Mouse (Mus musculus) heart, embryonic 12.5 days (tissue): ENCODE results near the gene Lrba. TPM values are rescaled to one million over a fixed set of nuclear protein-coding genes. Genes with fewer than 3 reads are reported as not detected.

Source experiments
- ATAC-seq: fragments of 200-750 bp; cut with Nextera tagmentation; 2 replicates; pipeline ENCODE4 v1.8.0; 2017; ENCODE audit warnings: moderate TSS enrichment, moderate library complexity; ENCODE audit not compliant: insufficient number of reproducible peaks, low FRiP score
- H3K27ac ChIP-seq: fragments of 300-500 bp; sonication (generic); 2 replicates; pipeline ENCODE4 v1.5.1; 2016; ENCODE audit warnings: mild to moderate bottlenecking, moderate library complexity; ENCODE audit not compliant: poor library complexity, severe bottlenecking
- H3K27me3 ChIP-seq: fragments of 300-500 bp; sonication (generic); replicated peaks from 2 replicates; pipeline ENCODE4 v1.6.1; 2016; ENCODE audit warnings: mild to moderate bottlenecking, moderate library complexity
- H3K36me3 ChIP-seq: fragments of 300-500 bp; sonication (generic); 2 replicates; pipeline ENCODE4 v1.6.1; 2016; ENCODE audit warnings: mild to moderate bottlenecking, moderate library complexity
- H3K4me1 ChIP-seq: fragments of 300-500 bp; sonication (generic); replicated peaks from 2 replicates; pipeline ENCODE4 v1.6.1; 2016; ENCODE audit warnings: mild to moderate bottlenecking
- H3K4me2 ChIP-seq: fragments of 300-500 bp; sonication (generic); 2 replicates; pipeline ENCODE4 v1.6.1; 2016; ENCODE audit warnings: mild to moderate bottlenecking, moderate library complexity
- H3K4me3 ChIP-seq: fragments of 300-500 bp; sonication (generic); 2 replicates; pipeline ENCODE4 v1.5.1; 2016; ENCODE audit warnings: mild to moderate bottlenecking
- H3K9ac ChIP-seq: fragments of 300-500 bp; sonication (generic); 2 replicates; pipeline ENCODE4 v1.6.1; 2016; ENCODE audit warnings: mild to moderate bottlenecking, moderate library complexity
- H3K9me3 ChIP-seq: fragments of 300-500 bp; sonication (generic); replicated peaks from 2 replicates; pipeline ENCODE4 v1.6.1; 2016; ENCODE audit warnings: mild to moderate bottlenecking, moderate library complexity
- WGBS: fragments of 180-500 bp; shearing (Covaris S2); methylation state at CpG from one replicate; pipeline ENCODE4 v1.1.7; 2016; 5-methylcytosine and 5-hydroxymethylcytosine counted together
- polyA plus RNA-seq: library from polyadenylated mRNA; unstranded; fragments of >200 nt; fragmentation: Nextera tagmentation; extraction: Ambion mirVana; gene quantifications from 2 replicates; pipeline ENCODE4 v1.2.1, GENCODE M21; 2016

Lrba gene
- polyA plus RNA-seq, 1 experiment from 2014 or later, result 2.9 TPM

GRCm38 (mm10) chr3:86725113-86725512 lies 500.6 kb downstream of the Lrba start:
- Histone ChIP-seq H3K9ac (no peak overlapping the region), H3K4me3 (no peak overlapping the region), H3K27me3 (no peaks in the 10 kb centered on the region), H3K9me3 (no peaks in the 10 kb centered on the region), H3K4me1 (peaks cover 19% of the 10 kb centered on the region), H3K27ac (peak overlapping the region; percentile 9; the same call in 1 of the 2 replicates), H3K36me3 (no peaks in the 10 kb centered on the region), H3K4me2 (peak overlapping the region; percentile 53)
- ATAC-seq, result peak; percentile 48; the same call in 1 of the 2 replicates
- WGBS, result 11% methylated on average over 9 of the region's 9 CpGs

GRCm38 (mm10) chr3:86738831-86739230 lies 514.4 kb downstream of the Lrba start:
- H3K4me1 ChIP-seq, result no peaks in the 10 kb centered on the region
- H3K9me3 ChIP-seq, result no peaks in the 10 kb centered on the region
- WGBS, result 80% methylated on average over 3 of the region's 3 CpGs
- ATAC-seq, result no peak
- H3K4me2 ChIP-seq, result no peak overlapping the region
- H3K9ac ChIP-seq, result no peak overlapping the region
- no peak overlapping the region for H3K27ac ChIP-seq
- no peaks in the 10 kb centered on the region for H3K36me3 ChIP-seq
- no peaks in the 10 kb centered on the region for H3K27me3 ChIP-seq
- no peak overlapping the region for H3K4me3 ChIP-seq

DNA sequence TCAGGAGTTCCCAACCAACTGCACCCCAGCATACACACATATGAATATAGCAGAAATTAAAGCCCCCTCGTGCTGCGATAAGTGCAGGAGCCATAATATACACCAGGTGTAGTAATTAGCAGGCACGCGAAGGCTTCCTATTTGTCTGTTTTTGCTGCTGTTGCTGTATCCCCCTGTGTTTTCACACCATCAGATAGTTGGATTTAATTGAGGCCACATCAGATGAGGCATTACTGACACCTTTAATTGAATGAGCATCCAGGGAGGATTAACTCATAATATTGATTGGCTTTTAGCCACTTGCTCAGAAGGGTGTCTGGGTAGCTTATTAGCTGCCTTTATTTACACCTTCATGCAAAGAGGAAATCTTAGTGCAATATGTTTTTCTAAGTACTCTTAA lies 515.3 kb downstream of the Lrba start:
- 84% methylated on average over 4 of the region's 4 CpGs for WGBS
- Histone ChIP-seq H3K27me3 (no peaks in the 10 kb centered on the region), H3K4me2 (no peak overlapping the region), H3K4me3 (no peak overlapping the region), H3K36me3 (no peaks in the 10 kb centered on the region), H3K9ac (no peak overlapping the region), H3K4me1 (no peaks in the 10 kb centered on the region), H3K9me3 (no peaks in the 10 kb centered on the region), H3K27ac (no peak overlapping the region)
- ATAC-seq, result no peak

DNA sequence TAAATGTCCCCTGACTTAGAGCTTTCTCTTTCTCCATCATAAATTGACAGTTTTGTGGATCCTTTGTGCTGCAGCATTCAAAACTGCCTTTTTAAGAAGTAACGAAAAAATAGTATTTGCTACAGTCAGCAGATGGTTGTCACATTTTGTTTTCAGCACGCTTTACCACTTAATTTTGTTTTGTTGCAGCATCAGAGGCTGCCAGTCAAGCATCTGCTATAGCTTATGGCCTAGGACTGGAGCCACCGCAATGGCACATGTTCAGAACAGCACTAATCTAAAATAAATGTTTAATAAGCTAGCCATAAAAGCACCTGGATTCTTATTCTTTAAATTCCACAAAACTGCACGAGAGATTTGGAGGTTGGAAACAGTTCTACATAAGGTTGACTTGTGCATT lies 520.9 kb downstream of the Lrba start:
- no peaks in the 10 kb centered on the region for H3K36me3 ChIP-seq
- ATAC-seq, result no peak
- 74% methylated on average over 4 of the region's 4 CpGs for WGBS
- H3K4me3 ChIP-seq, result no peak overlapping the region
- 0 out of 2 replicates have a peak, but pooled peaks cover 3% of the 10 kb centered on the region for H3K4me1 ChIP-seq
- no peak overlapping the region for H3K4me2 ChIP-seq
- no peak overlapping the region for H3K9ac ChIP-seq
- H3K9me3 ChIP-seq, result no peaks in the 10 kb centered on the region
- H3K27ac ChIP-seq, result no peak overlapping the region
- H3K27me3 ChIP-seq, result no peaks in the 10 kb centered on the region

DNA sequence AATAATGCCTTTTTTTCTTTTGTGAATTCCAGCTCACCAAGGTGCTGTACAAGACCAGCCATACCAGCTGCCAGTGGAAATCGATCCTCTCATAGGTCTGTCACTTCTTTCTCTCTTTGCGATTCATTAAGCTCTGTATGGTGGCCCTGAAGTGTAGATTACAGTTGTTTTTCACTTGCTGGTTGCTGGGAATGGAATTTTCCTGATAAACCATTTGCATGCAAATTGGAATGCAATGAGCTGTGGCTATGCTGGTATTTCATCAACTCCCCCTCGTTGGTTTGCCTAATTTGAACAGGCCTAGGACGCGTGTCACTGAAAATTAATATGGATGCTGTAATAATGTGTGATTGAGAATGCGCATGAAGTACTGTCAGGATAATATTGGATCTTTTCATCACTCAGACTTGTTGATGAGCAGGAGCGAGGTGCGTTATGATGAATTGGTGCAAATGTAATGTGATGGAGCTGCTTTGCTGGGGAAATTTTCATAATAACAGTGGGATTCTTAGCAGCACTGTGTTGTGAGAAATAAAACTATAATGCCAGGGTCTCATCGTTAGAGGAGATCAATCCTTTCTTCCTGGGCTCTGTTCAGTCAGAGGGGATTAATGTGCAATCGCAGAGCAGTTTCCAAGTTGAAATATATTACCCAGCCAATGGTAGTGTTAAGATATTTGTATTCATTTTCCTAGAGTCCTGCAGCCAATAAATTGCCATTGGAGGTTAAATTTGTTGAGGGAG lies 521.5 kb downstream of the Lrba start:
- Histone ChIP-seq H3K4me1 (0 out of 2 replicates have a peak, but pooled peaks cover 3% of the 10 kb centered on the region), H3K27ac (no peak overlapping the region), H3K9ac (no peak overlapping the region), H3K9me3 (no peaks in the 10 kb centered on the region), H3K36me3 (no peaks in the 10 kb centered on the region), H3K4me2 (no peak overlapping the region), H3K4me3 (no peak overlapping the region), H3K27me3 (no peaks in the 10 kb centered on the region)
- WGBS, result 73% methylated on average over 10 of the region's 10 CpGs
- no peak for ATAC-seq

DNA sequence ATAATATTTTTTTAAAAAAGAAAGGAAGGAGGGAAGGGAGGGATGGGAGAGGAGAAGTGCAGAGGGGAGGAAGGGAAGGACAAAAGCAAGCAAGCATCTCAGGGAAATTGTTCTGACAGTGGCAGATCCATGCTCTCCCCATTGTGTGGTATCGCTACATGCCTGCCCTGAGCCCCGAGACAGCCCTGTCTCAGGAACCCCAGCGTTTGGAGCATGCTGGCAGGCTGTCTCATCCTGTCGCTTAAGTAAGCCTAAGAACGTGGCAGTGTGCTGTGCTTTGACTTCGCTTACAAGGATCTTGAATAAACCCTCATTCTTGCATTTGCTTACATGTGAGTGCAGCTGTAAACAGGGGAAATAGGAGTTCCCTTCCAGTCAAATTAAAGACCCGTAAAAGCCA lies 526.2 kb downstream of the Lrba start:
- H3K9ac ChIP-seq, result no peak overlapping the region
- ATAC-seq, result no peak
- H3K4me2 ChIP-seq, result no peak overlapping the region
- no peak overlapping the region for H3K4me3 ChIP-seq
- H3K27me3 ChIP-seq, result no peaks in the 10 kb centered on the region
- H3K4me1 ChIP-seq, result peaks cover 6% of the 10 kb centered on the region; the same call in 1 of the 2 replicates
- 49% methylated on average over 7 of the region's 7 CpGs for WGBS
- H3K27ac ChIP-seq, result no peak overlapping the region
- no peaks in the 10 kb centered on the region for H3K36me3 ChIP-seq
- H3K9me3 ChIP-seq, result no peaks in the 10 kb centered on the region

DNA sequence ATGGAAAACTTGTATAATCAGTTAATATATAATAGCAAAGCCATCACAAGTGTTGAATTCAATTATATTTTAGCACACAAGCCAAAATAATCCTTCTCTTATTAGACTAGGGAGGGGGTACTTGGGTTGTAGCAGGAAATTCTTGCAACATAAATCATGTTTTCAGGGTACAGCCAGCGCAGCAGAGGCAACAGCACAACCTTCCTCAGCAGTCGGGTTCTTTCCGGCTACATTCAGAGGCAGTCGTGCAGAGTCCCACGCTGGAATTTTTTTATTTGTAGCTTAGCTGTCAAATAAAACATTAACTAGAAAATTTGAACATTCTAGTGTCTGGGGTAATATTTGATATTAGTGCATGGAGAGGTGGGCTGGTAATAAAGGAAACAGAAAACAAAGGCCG lies 529.7 kb downstream of the Lrba start:
- Histone ChIP-seq H3K27ac (no peak overlapping the region), H3K9me3 (no peaks in the 10 kb centered on the region), H3K4me2 (no peak overlapping the region), H3K9ac (no peak overlapping the region), H3K4me1 (peaks cover 6% of the 10 kb centered on the region; the same call in 1 of the 2 replicates), H3K4me3 (no peak overlapping the region), H3K27me3 (no peaks in the 10 kb centered on the region), H3K36me3 (no peaks in the 10 kb centered on the region)
- WGBS, result 79% methylated on average over 6 of the region's 6 CpGs
- no peak for ATAC-seq

GRCm38 (mm10) chr3:86754595-86755557 lies 530.4 kb downstream of the Lrba start:
- Histone ChIP-seq H3K4me1 (peaks cover 5% of the 10 kb centered on the region; the same call in 1 of the 2 replicates), H3K27ac (no peak overlapping the region), H3K9me3 (no peaks in the 10 kb centered on the region), H3K9ac (no peak overlapping the region), H3K4me2 (no peak overlapping the region), H3K36me3 (no peaks in the 10 kb centered on the region), H3K27me3 (no peaks in the 10 kb centered on the region), H3K4me3 (no peak overlapping the region)
- ATAC-seq, result no peak
- 75% methylated on average over 14 of the region's 14 CpGs for WGBS

GRCm38 (mm10) chr3:86756548-86756947 lies 532.1 kb downstream of the Lrba start:
- Histone ChIP-seq H3K4me1 (peaks cover 3% of the 10 kb centered on the region; the same call in 1 of the 2 replicates), H3K36me3 (no peaks in the 10 kb centered on the region), H3K9me3 (no peaks in the 10 kb centered on the region), H3K4me2 (no peak overlapping the region), H3K27ac (no peak overlapping the region), H3K4me3 (no peak overlapping the region), H3K27me3 (no peaks in the 10 kb centered on the region), H3K9ac (no peak overlapping the region)
- no peak for ATAC-seq
- WGBS, result 73% methylated on average over 1 of the region's 1 CpGs

DNA sequence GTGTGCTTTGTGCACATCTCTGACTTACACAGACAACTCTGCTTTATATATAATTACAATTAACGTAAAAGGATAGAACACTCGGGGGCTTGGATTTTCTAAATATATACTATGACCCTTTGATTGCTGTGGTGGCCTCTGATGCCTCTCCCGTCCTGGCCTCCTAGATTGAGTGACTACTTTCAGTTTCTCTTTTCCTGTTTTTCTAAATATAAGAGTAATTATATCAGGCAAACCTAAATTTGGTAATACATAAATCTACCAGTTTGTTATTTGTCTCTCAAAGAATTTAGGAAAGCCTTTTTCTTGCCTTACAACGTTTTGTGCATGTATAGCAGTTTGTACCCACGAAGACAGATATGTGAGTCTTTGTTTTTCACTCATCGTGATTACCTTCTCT lies 534.2 kb downstream of the Lrba start:
- H3K36me3 ChIP-seq, result no peaks in the 10 kb centered on the region
- WGBS, result 60% methylated on average over 6 of the region's 6 CpGs
- no peaks in the 10 kb centered on the region for H3K9me3 ChIP-seq
- H3K27me3 ChIP-seq, result no peaks in the 10 kb centered on the region
- no peak for ATAC-seq
- H3K9ac ChIP-seq, result no peak overlapping the region
- no peak overlapping the region for H3K4me2 ChIP-seq
- H3K27ac ChIP-seq, result no peak overlapping the region
- H3K4me1 ChIP-seq, result peaks cover 3% of the 10 kb centered on the region; the same call in 1 of the 2 replicates
- 0 out of 2 replicates have a peak overlapping the region, but pooled peaks have one; percentile 4 for H3K4me3 ChIP-seq

- Histone ChIP-seq H3K4me3 (no peak overlapping the region), H3K9me3 (no peaks in the 10 kb centered on the region), H3K36me3 (no peaks in the 10 kb centered on the region), H3K27me3 (no peaks in the 10 kb centered on the region), H3K4me1 (peaks cover 3% of the 10 kb centered on the region; the same call in 1 of the 2 replicates), H3K4me2 (no peak overlapping the region), H3K9ac (no peak overlapping the region), H3K27ac (no peak overlapping the region)
- WGBS, result 81% methylated on average over 1 of the region's 1 CpGs
- no peak for ATAC-seq
These were observed 534.9 kb downstream of the Lrba start for GRCm38 (mm10) chr3:86759383-86759782.
